Mouse (Mus musculus) c-Kit-positive CD71-positive TER-119-negative erythroid progenitor cells, embryonic 14.5 days (primary cell): ENCODE measurements around the gene Dph5.

ENCODE experiments used
- DNase-seq: peaks from one replicate; pipeline ENCODE4 v3.0.0-alpha.2; 2013; ENCODE audit warnings: low read depth

The Dph5 gene

DNA sequence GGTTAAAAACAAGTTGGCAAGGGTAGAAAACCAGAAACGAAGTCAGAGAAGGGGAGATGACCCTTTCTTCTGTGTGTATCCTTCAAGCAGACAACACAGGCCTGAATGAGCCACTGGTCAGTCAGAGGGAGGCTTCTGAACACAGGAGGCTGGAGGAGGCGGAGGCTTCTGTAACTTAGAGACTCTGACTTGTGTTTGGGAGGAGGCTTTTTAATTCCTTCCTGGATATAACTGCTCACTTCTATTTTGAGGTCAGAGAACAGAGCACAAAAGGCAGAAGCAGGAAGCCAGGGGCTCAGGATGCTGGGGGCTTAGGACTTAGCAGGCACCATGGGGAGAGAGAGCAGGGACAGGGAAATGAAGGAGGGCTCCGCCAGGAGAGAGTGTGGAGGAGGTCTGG lies 63.6 kb downstream of the Dph5 start:
- DNase-seq = no peak

DNA sequence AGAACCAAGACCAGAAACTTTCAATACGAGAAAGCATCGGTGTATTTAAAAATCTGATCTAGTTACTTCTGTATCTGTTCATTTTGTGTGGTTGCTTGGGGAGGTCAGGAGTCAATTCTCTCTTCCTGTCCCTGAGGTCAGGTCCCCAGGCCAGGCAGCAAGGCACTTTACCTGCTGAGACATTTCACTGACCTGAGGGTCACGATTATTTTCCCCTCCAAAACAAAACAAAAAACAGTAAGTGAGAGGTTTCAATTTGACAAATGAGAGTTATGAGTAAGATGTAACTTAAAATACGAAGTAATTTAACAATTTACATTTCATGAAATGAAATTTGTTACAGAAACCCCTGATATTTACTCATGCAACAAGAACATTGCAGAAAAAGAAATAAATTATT lies 64.7 kb downstream of the Dph5 start:
- no peak for DNase-seq

DNA sequence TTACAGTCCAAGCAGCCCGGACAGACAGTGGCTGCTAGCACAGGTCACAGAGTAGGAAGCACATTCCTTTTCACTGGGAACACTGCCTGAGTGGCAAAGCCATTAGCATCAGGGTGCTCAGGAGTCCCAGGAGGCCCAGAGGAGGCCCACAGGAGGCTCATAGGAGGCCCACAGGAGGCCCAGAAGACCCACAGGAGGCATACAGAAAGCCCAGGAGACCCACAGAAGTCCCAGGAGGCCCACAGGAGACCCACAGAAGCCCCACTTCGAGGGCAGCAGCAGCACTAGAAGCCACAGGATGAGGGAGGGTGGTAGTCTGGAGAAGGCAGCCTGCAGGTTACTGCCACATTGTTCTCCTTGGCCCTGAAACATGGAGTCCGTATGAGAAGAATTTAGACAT lies 65.5 kb downstream of the Dph5 start:
- DNase-seq = no peak

DNA sequence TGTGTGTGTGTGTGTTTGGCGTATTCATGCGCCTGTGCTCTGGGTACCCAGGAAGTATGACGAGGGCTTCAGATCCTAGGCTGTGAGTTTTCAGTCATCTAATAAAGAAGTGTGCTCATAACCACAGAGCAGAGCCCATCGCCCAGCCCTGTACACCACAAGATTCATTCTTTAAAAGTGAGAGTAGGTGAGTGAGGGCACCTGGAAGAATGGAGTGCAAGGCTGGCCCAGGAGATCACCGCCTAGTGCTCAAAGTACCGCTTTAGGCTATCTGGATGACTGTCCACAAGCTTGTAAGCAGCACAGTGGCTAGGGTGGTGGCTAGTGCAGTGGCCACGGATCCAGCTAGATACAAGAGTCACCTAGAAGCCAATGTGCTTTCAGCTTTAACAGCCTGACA lies 69.6 kb downstream of the Dph5 start:
- DNase-seq = no peak

DNA sequence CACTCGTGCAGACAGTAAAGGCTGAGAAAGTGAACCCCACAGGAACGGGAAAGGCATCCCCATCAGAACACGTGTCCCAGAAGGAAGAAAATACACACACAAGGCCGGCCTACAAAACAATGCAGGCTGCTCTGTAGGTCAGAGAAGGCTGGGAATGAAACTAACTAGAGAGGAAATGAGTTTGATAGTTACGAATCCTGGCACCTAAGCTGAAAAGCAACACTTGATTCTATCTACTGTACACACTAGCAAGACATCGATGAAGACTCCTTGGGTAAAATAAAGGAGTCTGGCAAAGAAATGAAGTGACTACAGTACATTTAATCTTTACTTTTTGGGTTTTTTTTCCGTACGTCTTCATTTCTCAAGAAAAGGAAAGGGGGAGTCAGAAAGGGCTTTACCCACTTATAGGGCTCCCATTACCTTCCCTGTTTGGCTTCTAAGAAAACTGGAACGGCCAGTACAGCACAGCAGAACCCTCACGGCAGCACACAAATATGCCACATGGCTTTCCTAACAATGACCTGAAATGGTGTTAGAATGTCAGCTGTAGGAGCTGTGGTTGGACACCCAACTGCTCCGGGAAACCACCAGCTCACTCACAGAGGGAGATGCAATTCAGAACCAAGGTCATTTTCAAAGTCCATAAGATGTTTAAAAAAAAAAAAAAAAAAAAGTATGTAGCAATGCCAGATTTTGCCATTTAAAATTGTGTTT lies 73.8 kb downstream of the Dph5 start:
- no peak for DNase-seq

DNA sequence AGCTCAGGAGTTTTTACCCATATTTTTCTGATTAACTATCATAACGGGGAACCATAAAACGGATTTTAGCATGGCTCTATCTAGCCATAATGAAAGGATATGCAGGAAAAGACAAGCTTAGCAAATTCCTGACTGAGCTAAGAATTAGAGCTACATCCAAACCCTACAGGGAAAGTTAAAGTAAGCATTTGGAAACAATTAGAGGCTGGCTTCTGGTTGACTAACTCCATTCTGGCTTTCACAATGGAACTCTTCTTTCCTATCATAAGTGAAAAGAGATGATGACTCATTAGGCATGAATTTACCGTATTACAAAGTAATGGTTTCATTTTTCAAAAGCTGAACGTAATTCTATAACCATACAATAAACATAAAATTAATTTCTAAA lies 74.4 kb downstream of the Dph5 start:
- no peak for DNase-seq

DNA sequence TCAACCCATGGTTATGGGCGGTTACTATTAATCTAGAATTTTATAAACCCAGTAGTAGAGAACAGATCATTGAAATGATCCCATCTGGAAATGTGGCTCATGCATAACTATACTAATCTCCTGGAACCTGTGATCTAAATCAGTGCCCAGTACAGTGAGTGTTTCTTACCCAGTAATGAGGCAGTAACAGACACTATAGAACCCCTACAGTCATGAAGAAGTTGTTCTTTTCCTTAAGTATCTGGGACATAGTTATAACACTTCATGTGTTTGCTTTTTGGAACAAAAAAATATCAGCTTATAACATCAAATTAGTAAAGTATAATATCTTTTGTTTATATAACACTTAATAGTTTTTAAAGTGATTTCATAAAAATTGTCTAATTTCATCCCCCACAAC lies 76.0 kb downstream of the Dph5 start:
- no peak for DNase-seq

DNA sequence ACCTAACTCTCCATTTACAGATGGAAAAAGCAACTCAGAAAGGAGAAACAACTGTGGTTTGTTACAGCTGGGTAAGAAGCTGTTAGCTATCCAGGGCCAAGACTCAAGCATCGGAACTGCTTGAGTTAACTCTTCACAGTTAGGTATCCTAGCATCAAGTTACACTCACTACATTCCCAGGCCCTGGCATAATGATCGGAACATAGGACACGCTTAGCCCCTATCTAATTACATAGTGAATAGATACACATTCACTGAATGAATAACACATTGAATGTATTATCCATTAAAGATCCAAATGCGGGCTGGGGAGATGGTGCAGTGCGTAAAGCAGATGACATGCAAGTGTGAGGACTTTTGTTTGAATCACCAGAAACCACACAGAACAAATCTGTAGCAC lies 76.4 kb downstream of the Dph5 start:
- no peak for DNase-seq

DNA sequence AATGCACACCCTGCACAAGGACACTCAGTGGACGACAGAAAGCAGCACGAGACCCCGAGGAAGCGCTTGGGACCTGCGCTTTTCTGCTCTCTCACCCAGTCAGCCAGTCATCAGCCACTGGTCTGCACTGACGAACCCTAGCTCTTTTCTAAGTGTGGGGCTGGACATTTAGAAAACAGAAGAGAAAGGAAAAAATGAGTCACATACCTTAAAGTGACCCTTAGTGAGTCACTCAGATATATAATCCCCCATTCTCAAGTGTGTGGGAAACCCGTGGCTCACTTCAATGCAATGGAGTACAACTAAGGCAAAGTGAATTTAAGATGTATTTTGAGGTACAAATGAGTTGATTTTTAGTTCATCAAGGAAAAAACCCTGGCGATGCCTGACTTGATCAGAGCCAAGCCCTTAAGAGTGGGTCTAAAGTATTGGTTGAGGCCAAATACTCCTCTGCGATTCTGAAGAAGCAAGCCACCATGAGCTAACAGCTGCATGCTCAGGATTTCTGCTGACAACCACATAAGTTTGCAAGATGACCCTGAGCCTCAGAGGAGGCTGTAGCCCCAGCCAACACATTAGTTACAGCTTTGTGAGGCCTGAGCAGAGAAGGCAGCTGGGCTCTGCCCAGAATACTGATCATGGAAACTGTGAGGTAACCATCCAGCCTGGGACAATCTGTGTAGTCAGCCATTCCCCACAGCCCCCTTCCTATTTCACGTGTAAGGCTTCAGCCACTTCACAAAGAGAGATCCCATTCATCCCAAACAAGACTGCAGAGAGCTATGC lies 81.3 kb downstream of the Dph5 start:
- DNase-seq = no peak

DNA sequence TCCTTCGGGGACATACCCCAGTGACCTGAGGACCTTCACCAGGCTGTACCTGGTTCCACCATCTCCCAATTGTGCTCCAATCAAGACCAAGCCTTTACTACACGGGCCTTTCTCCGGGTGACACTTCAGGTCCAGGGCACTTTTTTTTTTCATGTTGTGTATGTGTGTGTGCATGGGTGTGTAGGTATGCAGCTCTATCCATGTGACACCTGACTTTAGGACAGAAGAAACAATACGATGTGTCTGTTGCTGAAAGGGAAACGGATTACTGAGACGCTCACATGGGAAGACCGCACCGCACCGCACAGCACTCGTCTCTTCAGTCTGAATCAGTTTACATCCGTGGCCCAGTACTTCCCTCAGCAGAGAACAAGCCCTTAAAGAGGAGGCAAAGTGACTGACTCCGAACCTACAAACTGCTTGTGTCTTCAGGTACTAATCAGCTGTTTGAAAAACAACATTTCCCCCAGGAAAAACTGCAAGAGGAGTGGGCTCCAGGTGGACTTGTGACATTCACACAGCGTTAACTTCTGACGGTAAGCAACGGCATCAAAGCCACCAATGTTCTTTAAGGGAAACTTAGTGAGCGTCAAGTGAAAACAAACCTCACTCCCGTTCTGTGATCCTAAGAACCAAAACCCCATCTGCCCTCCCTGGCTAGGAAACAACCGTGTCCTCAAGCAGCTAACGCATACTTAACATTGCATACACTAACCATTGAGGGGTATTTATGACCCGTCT lies 83.6 kb downstream of the Dph5 start:
- no peak for DNase-seq

DNA sequence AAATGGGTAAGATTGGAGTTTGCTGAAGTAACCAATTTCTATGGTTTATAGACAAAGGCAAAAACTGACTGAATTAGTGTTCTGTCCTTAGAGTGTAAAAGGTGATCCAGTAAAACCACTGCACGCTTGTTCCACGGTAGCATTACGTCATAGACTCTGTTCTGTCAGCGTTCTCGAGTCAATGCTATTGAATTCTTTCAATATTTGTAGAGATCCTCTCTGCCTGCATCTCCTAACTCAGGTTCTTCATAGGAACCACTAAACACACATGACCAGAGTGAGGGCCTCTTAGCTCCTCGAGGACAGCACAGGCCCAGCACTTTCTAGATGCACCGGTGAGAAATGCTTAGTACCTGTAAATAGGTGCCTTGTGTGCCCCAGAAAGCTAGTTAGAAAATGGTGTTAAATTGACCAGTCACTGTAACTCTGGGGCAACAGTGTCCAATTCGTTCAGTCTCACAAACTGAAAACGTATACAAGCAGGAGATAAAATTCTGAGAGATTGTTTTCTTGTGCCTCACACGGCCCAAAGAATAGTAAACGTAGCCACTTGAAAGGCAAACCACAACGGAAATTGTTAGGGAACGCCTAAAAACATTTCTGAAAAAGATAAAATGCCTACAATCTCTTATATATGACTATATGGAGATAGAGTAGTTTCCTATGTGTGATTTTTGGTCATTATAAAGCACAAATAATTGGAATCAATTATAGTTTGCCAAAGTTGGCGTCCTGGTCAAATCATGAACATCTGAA lies 84.4 kb downstream of the Dph5 start:
- no peak for DNase-seq

DNA sequence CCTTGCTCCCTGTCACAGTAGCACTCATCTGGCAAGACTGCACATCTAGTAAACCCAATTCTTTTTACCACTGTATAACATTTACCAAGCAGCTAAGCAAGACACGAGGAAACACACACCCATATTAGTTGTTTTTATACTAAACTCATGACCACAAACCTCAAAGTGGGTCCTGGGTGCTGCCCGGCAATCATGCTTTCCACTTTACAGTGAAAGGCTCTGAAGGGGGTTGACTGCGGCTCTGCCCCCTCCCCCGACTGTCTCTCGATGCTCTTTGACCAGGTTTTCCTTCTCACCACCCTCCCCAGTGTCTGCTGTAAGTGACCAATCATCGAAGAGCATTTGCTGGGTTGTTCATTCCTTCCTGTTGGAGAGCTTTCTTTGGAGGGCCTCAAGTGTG lies 86.6 kb downstream of the Dph5 start:
- DNase-seq = no peak

DNA sequence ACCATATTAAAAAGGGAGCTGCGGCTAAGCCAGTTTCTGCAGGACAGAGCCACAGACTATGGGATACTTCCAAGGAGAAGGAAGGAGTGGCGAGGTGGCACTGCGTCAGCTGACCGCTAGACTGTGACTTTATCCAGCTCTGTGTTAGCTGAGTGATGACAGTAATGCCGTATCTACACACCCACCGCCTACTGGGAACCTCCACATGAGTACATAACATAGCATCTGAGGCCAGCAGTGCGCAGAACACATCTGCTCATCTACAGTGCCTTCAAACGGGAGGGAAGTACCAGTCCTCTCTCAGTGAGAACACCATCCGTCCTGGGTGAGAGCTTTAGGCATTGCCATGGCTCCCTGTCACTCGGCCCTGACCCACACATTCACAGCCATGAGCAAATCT lies 87.4 kb downstream of the Dph5 start:
- no peak for DNase-seq

DNA sequence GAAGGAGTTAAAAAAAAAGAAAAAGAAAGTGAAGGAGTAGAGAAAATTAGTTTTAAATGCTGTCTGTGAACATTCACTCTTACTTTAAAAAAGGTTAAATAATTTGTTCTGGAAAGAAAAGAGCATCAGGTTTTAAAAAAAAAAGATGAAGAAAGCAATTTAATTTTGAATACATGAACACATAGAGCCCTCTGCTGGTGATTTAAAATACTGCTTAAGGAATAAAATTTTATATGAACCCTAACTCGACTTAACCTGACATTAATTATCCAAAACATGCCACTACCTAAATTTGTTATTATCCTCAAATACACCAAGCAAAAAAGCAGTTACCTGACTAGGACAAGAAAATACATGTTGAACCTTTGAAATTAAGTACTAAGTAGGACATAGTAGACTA lies 91.4 kb downstream of the Dph5 start:
- peak; percentile 13 for DNase-seq

DNA sequence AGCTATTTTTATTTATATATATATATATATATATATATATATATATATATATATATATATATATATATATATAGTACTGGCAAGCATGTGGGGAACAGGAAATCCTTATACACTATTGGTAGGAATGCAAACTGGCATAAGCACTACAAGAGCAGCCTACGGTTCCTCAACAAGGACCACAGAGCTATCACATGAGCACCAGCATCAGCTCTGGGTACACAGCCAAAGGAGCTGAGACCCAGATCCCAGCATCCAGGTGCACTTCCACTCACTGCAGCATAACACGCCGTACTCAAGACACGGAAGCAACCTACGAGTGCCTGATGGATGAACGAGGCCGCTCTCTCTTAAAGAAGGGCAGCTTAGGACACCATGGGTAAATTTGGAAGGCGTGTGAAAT lies 95.6 kb downstream of the Dph5 start:
- DNase-seq = no peak
